Mouse (Mus musculus): Measurements from ENCODE around the gene Skap1.

DNA sequence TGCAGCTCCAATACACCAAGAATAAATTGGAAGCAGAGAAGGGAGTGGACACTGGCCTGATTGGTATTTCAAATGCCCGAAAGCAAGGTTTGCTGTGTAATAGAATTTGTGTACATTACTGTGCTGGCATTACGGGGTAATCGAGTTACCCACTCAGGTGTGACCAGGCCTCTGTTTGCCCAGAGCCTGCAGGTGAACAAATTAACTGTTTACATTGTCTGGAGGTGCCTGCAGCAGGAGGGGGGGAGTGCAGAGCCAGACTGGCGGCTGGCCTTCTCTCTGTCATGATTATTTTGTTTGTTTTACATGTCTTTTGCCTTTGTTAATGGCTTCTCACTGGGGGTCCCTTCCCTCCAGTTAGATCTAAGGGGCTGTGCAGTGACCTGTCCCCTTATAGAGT lies 268.3 kb downstream of the Skap1 start:
- no peak for TF ChIP-seq CTCF (conservative IDR thresholded peaks at IDR 0.05; ENCODE audit: low read length)
- no peak for TF ChIP-seq NANOG (IDR thresholded peaks at IDR 0.05; ENCODE audit: borderline replicate concordance, low read length)

Data from E14TG2a.4 (cell line).